Mouse (Mus musculus): Measurements from ENCODE around the gene Ngf.

DNA sequence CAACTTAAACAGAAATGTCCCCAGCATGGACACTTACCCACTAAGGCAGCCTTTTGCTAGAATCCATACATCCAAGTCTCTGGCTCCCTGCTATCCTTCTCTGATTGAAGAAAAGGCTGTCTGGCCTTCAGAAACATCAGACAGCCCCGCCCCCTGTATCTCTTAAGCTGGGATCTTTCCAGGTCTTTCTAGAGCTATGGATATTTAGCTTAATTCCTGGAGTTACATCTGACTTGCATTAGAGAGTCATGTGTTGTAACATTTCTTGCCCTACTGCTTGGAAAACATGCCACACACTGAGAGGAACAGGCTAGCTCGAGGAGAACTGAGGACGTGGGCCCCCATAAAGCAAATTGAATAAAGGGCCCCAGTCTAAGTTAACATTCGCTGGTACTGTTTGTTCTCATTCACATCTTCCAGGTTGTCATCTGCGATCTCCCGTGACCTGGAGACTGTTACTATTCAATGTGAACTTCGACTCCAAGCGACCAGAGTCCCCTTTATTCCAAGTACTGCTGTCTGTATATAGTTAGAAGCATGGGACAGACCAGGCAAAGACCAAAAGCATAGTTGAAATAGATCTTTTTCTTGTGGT, 38.0 kb downstream of the Ngf start:
- TF ChIP-seq POLR2A (IDR thresholded peaks at IDR 0.05; ENCODE audit: extremely low read depth, insufficient read depth, low read length), result no peak
- no peak for TF ChIP-seq CTCF (IDR thresholded peaks at IDR 0.05; ENCODE audit: extremely low read depth, insufficient read depth, low read length)

Data from cortical plate, adult 2 months (tissue).